Mouse (Mus musculus): ENCODE measurements at regions not wholly inside any gene's neighbourhood (a gene's known extent, or its start where the extent isn't known, plus 50 kb on each side); places are given as distances from the start of the nearest gene placed in this dataset.

DNA sequence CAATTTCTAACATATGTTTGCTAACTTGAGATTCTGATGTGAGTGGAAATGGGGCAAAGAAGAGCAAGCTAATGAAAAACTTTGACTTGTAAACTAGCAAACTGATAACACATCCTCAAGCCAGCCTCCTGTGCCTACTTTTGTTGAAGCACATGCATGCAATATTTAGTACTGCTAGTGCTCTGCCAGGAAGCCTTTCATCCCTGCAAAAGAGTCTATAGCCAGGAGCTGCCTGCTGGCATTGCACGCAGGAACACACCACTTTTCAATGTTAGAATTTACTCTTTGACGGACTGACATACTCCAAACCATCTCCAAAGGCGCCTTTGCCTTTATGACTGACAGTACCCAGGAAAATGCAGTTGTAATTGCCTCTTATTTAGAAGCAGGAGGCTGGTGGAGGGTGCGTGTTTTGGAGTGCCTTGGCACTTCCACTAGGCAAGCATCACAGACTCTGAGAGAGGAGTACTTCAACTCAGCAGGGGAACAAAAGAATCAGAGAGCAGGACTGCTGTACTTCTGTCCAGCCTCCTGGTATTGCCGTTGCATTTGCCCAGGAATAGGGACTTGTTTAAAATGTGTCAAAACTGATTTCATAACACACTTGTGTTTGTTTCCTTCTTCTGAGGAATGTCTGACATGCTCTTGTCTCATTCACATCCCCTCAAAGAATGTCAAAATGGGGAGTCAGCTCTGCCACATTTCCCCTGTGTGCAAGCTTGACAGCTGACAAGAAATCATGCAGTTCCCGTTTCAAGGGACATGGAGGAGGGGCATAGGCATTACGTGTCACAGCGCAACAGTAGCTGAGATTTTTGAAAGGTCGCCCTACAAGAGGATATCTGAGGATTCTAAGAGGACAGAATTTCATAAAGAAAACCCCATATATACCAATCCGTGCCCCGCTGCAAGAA lies 503.8 kb upstream of the Gm10306 start:
- DNase-seq (ENCODE audit: low spot score): no peak
- Histone ChIP-seq H3K27me3 (ENCODE audit: insufficient read depth, low read length) (no peaks in the 10 kb centered on the region), H3K9me3 (ENCODE audit: low read length) (no peaks in the 10 kb centered on the region), H3K27ac (no peak overlapping the region), H3K4me3 (ENCODE audit: low read length) (no peak overlapping the region), H3K4me2 (ENCODE audit: low read depth, low read length) (no peak overlapping the region), H3K36me3 (ENCODE audit: insufficient read depth, low read length) (no peaks in the 10 kb centered on the region), H3K4me1 (ENCODE audit: insufficient read depth, low read length) (no peaks in the 10 kb centered on the region; the same call in 1 of the 2 replicates), H3K9ac (replicated peaks; ENCODE audit: low read length) (no peak overlapping the region)
- 73% methylated on average over 11 of the region's 11 CpGs for WGBS
- ATAC-seq: no peak
- TF ChIP-seq CTCF (IDR thresholded peaks at IDR 0.05; ENCODE audit: low read depth): no peak

DNA sequence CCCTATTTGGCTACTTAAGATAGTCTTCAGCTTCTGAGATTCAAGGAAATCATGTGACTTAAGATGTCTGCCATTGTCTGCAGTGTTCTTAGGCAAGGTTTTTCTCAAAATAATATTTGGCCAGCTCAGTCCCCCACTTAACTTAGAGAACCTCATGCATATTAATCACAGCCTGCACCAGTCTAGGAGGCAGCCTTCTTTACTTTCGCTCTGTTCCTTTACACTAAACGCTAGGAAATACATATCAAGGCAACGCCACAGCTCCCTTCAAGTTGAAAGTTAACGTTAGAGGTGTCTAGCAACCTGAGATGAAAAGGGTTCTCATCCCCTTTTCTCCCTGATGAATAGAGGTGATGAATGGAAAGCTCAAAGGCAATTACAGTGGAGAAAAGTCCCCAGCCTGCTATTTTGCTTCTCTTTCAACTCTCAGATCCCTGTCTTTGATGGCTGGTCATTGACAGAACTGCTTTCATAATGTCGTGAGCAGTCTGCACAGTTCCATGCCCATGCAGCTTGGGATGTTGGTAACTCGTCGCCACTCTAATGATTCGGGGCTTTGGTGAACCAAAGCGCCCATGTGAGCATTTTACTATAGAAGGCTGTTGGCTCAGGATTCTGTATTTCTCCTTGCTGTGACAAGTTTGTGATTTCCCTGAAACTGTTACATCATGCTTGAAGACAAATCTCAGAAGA lies 483.0 kb upstream of the Gm10306 start:
- TF ChIP-seq CTCF (IDR thresholded peaks at IDR 0.05; ENCODE audit: low read depth): no peak
- no peak for ATAC-seq
- Histone ChIP-seq H3K36me3 (ENCODE audit: insufficient read depth, low read length) (no peaks in the 10 kb centered on the region), H3K9me3 (ENCODE audit: low read length) (no peaks in the 10 kb centered on the region), H3K4me1 (ENCODE audit: insufficient read depth, low read length) (no peaks in the 10 kb centered on the region), H3K27ac (no peak overlapping the region), H3K9ac (replicated peaks; ENCODE audit: low read length) (no peak overlapping the region), H3K4me2 (ENCODE audit: low read depth, low read length) (no peak overlapping the region), H3K27me3 (ENCODE audit: insufficient read depth, low read length) (no peaks in the 10 kb centered on the region), H3K4me3 (ENCODE audit: low read length) (no peak overlapping the region)
- 63% methylated on average over 9 of the region's 9 CpGs for WGBS
- no peak for DNase-seq (ENCODE audit: low spot score)

DNA sequence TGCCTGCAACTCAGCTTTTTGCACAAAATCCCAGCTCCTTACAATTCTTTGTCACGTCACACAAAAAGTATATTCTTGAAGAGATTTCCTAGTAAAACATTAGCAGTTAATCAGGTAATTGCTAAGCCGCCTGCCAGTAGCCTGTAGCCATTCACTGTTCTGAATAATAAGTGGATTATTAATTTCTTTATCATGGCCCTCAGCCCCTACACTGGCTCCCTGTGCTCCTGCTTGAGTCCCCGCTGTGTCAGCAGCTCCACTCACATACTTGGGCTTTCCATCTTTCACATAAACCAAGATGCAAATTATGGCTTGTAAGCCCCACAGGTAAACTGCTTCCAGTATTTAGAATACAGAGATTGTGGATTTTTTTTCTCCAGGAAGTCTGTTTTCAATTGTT lies 473.5 kb upstream of the Gm10306 start:
- Histone ChIP-seq H3K4me3 (ENCODE audit: low read length) (no peak overlapping the region), H3K4me2 (ENCODE audit: low read depth, low read length) (no peak overlapping the region), H3K9ac (replicated peaks; ENCODE audit: low read length) (no peak overlapping the region), H3K27me3 (ENCODE audit: insufficient read depth, low read length) (no peaks in the 10 kb centered on the region), H3K4me1 (ENCODE audit: insufficient read depth, low read length) (no peaks in the 10 kb centered on the region), H3K9me3 (ENCODE audit: low read length) (no peaks in the 10 kb centered on the region), H3K36me3 (ENCODE audit: insufficient read depth, low read length) (no peaks in the 10 kb centered on the region), H3K27ac (no peak overlapping the region)
- WGBS: 49% methylated on average over 3 of the region's 3 CpGs
- no peak for TF ChIP-seq CTCF (IDR thresholded peaks at IDR 0.05; ENCODE audit: low read depth)
- ATAC-seq: no peak
- no peak for DNase-seq (ENCODE audit: low spot score)

DNA sequence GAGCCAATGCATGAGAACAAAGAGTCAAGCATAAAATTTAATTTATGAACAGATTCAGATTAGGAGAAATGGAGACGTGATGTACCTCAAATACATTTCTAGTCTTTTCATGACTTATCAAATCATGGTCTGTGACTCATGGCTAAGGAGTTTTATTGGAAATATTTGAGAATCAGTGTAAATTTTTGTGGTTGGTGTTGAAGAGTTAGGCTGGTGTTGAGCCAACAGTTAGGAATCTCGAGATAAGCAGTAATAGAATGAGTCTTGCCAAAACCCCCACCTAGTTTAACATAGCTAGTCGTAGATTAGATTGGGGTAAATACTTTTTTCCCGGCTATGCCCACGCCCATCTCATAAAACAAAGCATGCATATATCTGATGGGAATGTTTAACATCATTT lies 462.0 kb upstream of the Gm10306 start:
- H3K4me3 ChIP-seq (ENCODE audit: low read length): no peak overlapping the region
- no peaks in the 10 kb centered on the region for H3K27me3 ChIP-seq (ENCODE audit: insufficient read depth, low read length)
- H3K9ac ChIP-seq (replicated peaks; ENCODE audit: low read length): no peak overlapping the region
- DNase-seq (ENCODE audit: low spot score) (no peak), ATAC-seq (no peak)
- no peaks in the 10 kb centered on the region for H3K9me3 ChIP-seq (ENCODE audit: low read length)
- no peak for TF ChIP-seq CTCF (IDR thresholded peaks at IDR 0.05; ENCODE audit: low read depth)
- H3K36me3 ChIP-seq (ENCODE audit: insufficient read depth, low read length): no peaks in the 10 kb centered on the region
- no peak overlapping the region for H3K27ac ChIP-seq
- no peak overlapping the region for H3K4me2 ChIP-seq (ENCODE audit: low read depth, low read length)
- WGBS: 72% methylated on average over 5 of the region's 5 CpGs
- H3K4me1 ChIP-seq (ENCODE audit: insufficient read depth, low read length): no peaks in the 10 kb centered on the region

DNA sequence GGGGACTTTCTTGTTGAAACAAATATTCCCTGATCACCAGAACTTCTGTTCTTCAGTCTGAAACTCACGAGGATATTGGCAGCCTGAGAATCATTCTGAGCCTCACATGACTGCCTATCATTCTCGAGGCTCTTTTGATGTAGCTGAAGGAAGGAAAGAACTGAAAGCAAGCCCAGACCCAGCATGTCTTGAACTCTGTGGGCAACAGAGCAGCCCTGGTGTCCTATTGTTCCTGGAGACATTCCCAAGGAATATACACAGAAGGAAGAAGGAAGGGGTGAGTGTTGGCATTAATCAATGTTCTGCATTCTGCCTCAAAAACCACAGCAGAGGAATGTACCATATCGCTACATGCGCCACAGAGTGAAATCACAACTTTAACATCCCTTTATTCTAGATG lies 449.4 kb upstream of the Gm10306 start:
- H3K4me3 ChIP-seq (ENCODE audit: low read length): no peak overlapping the region
- H3K36me3 ChIP-seq (ENCODE audit: insufficient read depth, low read length): no peaks in the 10 kb centered on the region
- no peaks in the 10 kb centered on the region; the same call in 1 of the 2 replicates for H3K4me1 ChIP-seq (ENCODE audit: insufficient read depth, low read length)
- TF ChIP-seq CTCF (IDR thresholded peaks at IDR 0.05; ENCODE audit: low read depth): no peak
- no peak overlapping the region for H3K27ac ChIP-seq
- H3K9ac ChIP-seq (replicated peaks; ENCODE audit: low read length): no peak overlapping the region
- H3K27me3 ChIP-seq (ENCODE audit: insufficient read depth, low read length): no peaks in the 10 kb centered on the region
- DNase-seq (ENCODE audit: low spot score): no peak
- WGBS: 67% methylated on average over 4 of the region's 4 CpGs
- H3K9me3 ChIP-seq (ENCODE audit: low read length): no peaks in the 10 kb centered on the region
- no peak overlapping the region for H3K4me2 ChIP-seq (ENCODE audit: low read depth, low read length)
- no peak for ATAC-seq

DNA sequence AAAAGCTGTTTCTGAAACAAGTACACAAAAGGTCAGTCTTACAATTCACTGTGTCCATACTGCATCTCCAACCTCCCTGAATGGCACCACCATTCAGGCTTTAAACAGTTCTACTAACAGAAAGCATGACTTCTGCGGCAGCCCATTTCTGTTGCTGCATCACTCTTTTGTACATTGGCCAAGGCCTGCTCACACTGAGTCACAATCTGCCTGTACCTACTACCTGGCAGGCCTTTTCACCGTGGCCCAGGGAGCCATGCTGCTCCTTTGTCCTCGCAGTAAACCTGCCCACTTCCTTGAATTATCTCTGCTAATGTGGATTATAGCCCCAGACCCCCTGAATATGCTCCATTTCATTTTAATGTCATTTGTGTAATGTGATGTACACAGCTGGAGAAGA lies 439.5 kb upstream of the Gm10306 start:
- H3K4me1 ChIP-seq (ENCODE audit: insufficient read depth, low read length): no peaks in the 10 kb centered on the region
- no peak for TF ChIP-seq CTCF (IDR thresholded peaks at IDR 0.05; ENCODE audit: low read depth)
- H3K9me3 ChIP-seq (ENCODE audit: low read length): no peaks in the 10 kb centered on the region
- DNase-seq (ENCODE audit: low spot score) (no peak), ATAC-seq (no peak)
- H3K4me2 ChIP-seq (ENCODE audit: low read depth, low read length): no peak overlapping the region
- H3K4me3 ChIP-seq (ENCODE audit: low read length): no peak overlapping the region
- H3K9ac ChIP-seq (replicated peaks; ENCODE audit: low read length): no peak overlapping the region
- H3K27ac ChIP-seq: no peak overlapping the region
- no peaks in the 10 kb centered on the region for H3K27me3 ChIP-seq (ENCODE audit: insufficient read depth, low read length)
- 73% methylated on average over 3 of the region's 3 CpGs for WGBS
- H3K36me3 ChIP-seq (ENCODE audit: insufficient read depth, low read length): no peaks in the 10 kb centered on the region

DNA sequence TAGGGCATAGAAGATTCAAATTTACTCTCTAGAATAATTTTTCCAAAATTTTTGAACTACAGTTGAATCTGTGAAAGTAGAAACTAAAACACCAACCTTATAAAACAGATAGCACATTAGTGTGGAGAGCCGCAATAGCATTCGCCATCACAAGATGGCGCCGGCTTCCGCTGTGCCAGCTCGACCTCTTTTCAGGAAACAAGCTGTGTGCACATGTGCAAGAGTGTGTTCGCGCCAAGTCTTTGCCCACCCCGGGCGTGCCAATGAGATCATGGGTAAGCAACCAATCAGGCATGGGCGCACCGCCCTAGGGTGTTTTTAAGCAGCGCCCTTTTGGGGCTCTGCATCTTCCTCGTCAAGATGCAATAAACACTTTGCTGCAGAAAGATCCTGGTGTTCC lies 432.2 kb upstream of the Gm10306 start:
- Histone ChIP-seq H3K36me3 (ENCODE audit: insufficient read depth, low read length) (no peaks in the 10 kb centered on the region), H3K9me3 (ENCODE audit: low read length) (no peaks in the 10 kb centered on the region), H3K4me2 (ENCODE audit: low read depth, low read length) (no peak overlapping the region), H3K9ac (replicated peaks; ENCODE audit: low read length) (no peak overlapping the region), H3K4me1 (ENCODE audit: insufficient read depth, low read length) (no peaks in the 10 kb centered on the region), H3K27me3 (ENCODE audit: insufficient read depth, low read length) (no peaks in the 10 kb centered on the region), H3K27ac (no peak overlapping the region), H3K4me3 (ENCODE audit: low read length) (no peak overlapping the region)
- 82% methylated on average over 14 of the region's 14 CpGs for WGBS
- peak; percentile 30 for TF ChIP-seq CTCF (IDR thresholded peaks at IDR 0.05; ENCODE audit: low read depth)
- DNase-seq (ENCODE audit: low spot score): no peak
- no peak for ATAC-seq
